Mouse (Mus musculus): ENCODE measurements around the gene Ucma. TPM values are rescaled to one million over a fixed set of nuclear protein-coding genes. Genes with fewer than 3 reads are reported as not detected.

Ucma gene
- total RNA-seq, 2 experiments from 2014 or later = not detected

GRCm38 (mm10) chr2:4996421-4996824, 20.5 kb downstream of the Ucma start:
- ATAC-seq (replicated peaks; ENCODE audit: low FRiP score, poor library complexity, severe bottlenecking) = no peak

DNA sequence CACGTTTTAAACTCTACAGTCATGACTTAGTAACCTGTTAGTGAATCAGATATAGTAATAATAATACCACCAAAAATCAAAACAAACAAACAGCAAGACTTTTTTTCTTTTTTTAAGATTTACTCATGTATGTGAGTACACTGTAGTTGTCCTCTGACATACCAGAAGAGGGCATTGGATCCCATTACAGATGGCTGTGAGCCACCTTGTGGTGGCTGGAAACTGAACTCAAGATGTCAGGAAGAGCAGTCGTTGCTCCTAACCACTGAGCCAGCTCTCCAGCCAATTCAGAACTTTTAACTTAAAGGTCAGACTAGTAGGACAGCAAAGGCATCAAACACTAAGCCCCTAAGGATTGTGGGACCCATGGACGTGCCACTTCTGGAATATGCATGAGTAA, 23.0 kb downstream of the Ucma start:
- ATAC-seq (replicated peaks; ENCODE audit: low FRiP score, poor library complexity, severe bottlenecking) = no peak

DNA sequence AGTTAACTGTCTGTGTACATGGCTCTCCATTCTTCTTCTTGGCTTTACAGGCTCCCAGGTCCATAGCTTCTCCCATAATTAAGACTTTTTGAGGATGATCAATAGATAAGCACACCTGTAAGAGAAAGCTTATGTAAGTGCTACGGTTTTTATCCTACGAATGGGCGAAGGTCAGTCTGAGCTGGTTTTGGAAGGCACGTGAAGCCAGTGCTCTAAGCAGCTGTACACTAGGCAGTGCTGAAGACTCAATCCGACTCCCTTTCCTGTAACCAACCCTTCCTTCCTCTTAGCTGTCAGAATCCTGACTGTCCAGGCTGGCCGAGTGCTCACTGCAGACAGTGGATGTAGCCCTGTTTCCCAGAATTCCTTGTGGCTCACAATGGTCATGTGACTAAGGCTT, 25.3 kb downstream of the Ucma start:
- ATAC-seq (replicated peaks; ENCODE audit: low FRiP score, poor library complexity, severe bottlenecking) = no peak

DNA sequence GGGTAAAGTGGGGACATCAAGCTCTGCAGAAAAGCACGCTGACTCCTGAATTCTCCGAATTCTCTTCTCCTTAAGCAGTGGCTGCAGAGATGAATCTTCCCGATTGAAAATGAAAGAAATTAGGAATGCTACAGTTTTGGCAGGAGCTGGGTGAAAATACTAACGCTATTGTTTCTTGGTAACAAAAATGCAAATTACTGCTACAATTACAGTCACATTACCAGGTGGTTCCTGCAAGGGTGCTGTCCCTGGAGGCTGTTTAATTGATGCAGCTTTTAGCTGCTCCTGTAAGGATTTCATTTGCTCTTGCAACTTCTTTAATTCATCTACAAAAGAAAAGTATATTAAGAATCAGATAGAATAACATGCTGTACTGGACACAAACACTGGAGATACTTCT, 31.2 kb downstream of the Ucma start:
- ATAC-seq (replicated peaks; ENCODE audit: low FRiP score, poor library complexity, severe bottlenecking) = no peak

DNA sequence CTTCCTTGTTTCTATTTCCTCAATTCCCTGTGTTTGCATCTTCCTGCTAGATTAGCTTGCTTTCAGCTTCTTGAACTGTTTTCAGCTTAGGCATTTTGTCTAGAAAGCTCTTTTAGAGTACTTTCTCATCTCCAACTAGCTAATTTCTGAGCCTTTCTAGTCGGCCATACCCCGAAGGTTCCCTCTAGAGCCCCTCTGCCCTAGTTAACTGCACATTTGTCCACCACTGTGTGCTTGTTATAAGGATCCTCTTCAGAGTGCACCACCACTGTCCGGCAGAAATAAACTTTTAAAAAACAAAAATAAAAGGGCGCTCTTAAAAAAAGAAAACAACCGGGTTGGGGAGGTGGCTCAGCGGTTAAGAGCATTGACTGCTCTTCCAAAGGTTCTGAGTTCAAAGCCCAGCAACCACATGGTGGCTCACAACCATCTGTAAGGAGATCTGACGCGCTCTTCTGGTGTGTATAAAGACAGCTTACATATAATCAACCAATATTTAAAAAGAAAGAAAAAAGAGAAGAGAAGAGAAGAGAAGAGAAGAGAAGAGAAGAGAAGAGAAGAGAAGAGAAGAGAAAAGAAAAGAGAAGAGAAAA, 36.1 kb downstream of the Ucma start:
- ATAC-seq (replicated peaks; ENCODE audit: low FRiP score, poor library complexity, severe bottlenecking) = no peak

DNA sequence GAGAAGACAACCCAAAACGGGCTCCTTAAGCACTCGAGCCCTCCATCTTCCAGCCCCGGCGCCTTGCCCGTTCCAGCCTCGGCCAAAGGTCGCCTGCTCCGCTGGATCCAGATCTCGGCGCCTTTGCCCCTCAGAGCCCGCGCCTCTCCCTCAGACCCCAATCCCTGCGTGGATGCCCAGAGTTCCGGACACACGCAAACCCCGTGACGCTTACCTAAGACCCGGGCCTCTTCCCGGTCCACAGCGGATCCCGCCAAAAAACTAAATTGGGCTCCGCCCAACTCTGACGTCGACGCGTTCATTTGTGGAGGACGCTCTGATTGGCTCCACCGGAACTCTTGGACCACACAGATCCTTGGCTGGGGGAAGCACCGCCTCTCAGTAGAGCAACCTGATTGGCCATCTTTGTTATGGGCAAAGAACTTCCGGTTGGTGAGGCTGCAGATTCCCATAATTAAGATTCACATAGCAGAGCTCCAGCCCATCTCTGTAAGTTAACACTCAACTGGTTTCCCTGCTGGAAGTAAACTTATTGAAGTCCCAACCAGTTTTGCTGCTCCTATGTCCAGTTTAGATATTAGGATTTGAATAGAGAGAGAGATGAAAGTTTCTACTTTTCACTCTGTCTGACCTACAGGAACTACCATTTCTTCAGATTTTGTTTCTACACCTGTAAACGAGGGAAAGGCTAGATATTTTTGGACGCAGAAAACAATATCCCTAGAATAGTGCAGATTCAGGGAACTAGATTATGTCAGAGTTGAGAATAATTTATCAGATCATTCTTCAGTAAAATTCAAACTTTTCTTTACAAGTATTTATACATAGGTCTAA, 36.8 kb downstream of the Ucma start, which contains the start of gene Mcm10:
Mcm10 (minus strand) TSS at position 301 of the 834 bp plus-strand sequence.
- ATAC-seq (replicated peaks; ENCODE audit: low FRiP score, poor library complexity, severe bottlenecking) = peak; percentile 99

DNA sequence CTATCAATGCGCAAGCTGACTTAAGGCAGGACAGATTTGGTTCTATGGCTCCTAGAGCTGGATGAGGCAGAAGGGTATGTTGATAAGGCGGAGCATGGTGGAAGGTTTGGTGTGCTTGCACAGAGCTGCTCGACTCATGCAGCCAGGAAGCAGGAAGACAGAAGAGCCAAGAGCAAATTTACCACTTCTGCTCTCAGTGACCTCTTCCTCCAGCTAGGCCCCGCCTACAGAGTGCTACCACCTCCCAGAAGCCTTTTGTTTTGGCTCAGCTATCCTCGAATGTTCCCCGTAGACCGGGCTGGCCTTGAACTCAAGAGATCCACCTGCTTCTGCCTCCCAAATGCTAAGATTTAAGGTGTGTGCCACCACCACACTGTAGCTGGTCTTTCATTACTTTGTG, 38.7 kb downstream of the Ucma start:
- ATAC-seq (replicated peaks; ENCODE audit: low FRiP score, poor library complexity, severe bottlenecking) = no peak

GRCm38 (mm10) chr2:5015527-5015926, 39.6 kb downstream of the Ucma start:
- ATAC-seq (replicated peaks; ENCODE audit: low FRiP score, poor library complexity, severe bottlenecking) = no peak

GRCm38 (mm10) chr2:5016922-5017321, 41.0 kb downstream of the Ucma start:
- ATAC-seq (replicated peaks; ENCODE audit: low FRiP score, poor library complexity, severe bottlenecking) = no peak

- no peak for ATAC-seq (replicated peaks; ENCODE audit: low FRiP score, poor library complexity, severe bottlenecking)
These were observed 43.8 kb downstream of the Ucma start for GRCm38 (mm10) chr2:5019708-5020107.

DNA sequence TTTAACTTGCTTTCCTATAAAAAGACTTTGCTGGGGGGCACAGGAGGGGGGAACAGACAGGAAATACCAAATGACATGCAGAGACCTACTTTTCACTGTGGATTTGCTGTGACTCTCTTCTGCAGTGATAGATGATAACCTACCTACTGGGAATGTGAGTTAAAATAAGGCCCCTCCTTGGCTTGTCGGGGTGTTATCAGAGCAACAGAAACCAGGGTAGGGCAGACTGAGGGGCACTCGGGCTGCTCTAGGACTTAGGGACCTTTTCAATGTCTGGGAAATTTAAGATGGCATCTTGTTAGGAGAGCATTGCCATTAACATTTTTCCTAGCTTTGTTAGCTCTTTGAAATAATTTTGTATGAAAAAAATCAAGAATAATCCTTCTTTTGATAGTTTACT, 47.4 kb downstream of the Ucma start:
- ATAC-seq (replicated peaks; ENCODE audit: low FRiP score, poor library complexity, severe bottlenecking) = no peak

GRCm38 (mm10) chr2:5023699-5024399, 47.9 kb downstream of the Ucma start:
- ATAC-seq (replicated peaks; ENCODE audit: low FRiP score, poor library complexity, severe bottlenecking) = no peak

DNA sequence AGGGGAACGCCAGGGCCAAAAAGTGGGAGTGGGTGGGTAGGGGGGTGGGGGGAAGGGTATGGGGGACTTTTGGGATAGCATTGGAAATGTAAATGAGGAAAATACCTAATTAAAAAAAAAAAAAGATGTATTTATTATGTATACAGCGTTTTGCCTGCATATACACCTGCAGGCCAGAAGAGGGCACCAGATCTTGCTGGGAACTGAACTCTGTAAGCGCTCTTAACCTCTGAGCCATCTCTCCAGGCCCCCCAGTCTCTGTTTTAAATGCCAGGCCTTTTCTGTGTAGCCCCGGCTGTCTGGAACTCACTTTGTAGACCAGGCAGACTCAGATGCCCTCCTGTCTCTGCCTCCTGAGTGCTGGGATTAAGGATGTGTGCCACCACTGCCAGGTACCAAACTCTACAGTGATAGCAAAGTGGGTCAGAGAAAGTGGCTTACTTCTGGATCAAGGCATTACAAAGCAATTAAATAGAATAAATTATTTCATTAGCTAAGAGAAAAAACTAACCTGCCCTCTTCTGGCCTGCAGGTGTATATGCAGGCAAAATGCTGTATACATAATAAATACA, 49.3 kb downstream of the Ucma start:
- peak; percentile 80 for ATAC-seq (replicated peaks; ENCODE audit: low FRiP score, poor library complexity, severe bottlenecking)

- ATAC-seq (replicated peaks; ENCODE audit: low FRiP score, poor library complexity, severe bottlenecking) = no peak
These were observed 51.1 kb downstream of the Ucma start for GRCm38 (mm10) chr2:5027057-5027456.

DNA sequence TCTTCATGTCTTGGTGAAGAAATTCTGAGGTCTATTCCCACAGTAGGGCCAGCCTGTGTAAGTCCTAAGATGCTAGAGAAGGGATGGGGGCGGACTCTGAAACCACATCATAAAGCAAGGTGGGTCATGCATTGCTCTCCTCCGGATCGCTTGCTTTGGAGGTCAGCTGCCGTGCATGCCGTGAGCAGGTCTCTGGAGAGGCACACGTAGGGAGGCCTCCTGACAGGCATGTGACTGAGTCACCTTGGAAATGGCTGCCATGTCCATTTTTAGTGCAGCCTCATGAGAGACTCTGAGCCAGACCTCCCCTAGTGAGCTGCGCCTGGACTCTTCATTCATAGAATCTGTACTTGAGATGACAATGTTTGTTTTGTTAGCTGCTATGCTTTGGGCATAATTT, 52.1 kb downstream of the Ucma start:
- ATAC-seq (replicated peaks; ENCODE audit: low FRiP score, poor library complexity, severe bottlenecking) = no peak

DNA sequence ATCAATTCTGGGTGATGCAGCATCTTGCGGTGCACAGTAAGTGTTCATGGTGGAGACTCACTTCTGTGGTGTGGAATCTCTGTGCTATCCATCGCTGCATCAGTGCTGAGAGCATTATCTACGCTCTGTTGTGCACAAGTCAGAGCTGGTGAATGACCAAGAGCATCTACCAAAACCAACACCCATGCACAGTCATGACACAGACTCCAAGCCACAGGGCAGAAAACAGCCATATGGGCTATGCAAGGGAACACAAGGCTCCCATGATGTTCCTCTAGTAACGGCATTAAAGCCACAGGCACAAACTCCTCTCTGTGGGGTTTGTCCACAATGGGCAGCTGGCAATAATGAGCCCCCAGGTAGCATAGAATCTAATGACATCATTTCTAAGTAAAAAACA, 53.9 kb downstream of the Ucma start:
- no peak for ATAC-seq (replicated peaks; ENCODE audit: low FRiP score, poor library complexity, severe bottlenecking)

GRCm38 (mm10) chr2:5031215-5031614, 55.3 kb downstream of the Ucma start:
- ATAC-seq (replicated peaks; ENCODE audit: low FRiP score, poor library complexity, severe bottlenecking) = no peak

DNA sequence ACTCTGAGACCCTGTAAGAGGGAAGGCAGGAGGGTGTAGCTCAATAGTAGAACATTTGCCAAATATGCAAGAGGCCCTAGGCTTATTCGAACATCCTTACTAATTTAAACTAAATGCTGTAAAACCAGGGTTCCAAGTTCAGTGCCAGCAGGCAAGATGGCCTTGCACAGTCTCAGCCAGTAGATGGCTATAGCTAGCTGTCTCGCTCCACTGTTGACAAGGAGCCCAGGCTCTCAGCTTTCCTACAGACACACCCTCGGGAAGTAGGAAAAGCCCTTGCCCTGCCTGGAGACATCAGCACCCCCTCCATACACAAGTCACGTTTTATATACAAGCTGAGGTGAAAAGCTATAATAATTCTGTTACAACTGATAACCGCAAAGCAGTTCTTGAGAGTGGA, 56.7 kb downstream of the Ucma start:
- no peak for ATAC-seq (replicated peaks; ENCODE audit: low FRiP score, poor library complexity, severe bottlenecking)

DNA sequence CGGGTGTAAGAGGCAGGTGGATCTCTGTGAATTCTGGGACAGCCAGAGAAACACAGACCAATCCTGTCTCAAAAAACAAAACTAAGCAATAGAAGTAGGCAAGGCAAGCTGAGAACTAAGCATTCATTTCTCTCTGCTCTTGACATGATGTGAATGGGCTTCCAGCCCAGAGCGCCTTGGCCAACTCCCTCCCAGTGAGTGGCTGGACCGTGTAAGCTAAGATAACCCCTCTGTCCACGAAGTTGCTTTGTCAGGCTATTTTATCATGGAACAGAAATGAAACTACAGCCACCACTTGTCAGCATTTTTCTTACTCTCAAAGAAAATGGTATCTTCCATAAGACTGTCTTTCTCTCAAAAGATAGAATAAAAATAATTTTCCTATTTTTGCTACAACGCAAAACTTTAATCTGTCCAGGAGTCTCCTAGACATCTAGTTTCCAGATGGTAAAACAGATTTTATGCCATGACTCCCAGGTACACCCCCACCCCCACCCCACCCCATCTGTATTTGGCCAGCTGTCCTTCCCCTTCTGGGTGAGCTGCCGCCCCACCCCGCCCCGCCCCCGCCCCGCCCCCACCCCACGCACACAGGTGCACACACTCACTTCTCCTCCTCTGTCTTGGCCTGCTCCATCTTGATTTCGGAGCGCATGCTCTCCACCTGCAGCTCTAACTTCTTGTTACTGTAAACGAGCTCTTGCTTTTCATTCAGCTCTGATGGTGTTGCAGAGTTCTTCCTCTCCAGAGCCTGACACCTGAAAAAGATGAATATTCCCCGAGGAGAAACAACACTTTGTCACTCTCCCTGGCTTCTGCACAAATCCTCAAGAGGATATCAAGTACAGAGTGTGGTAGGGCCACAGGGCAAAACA, 57.9 kb downstream of the Ucma start:
- ATAC-seq (replicated peaks; ENCODE audit: low FRiP score, poor library complexity, severe bottlenecking) = peak; percentile 82

DNA sequence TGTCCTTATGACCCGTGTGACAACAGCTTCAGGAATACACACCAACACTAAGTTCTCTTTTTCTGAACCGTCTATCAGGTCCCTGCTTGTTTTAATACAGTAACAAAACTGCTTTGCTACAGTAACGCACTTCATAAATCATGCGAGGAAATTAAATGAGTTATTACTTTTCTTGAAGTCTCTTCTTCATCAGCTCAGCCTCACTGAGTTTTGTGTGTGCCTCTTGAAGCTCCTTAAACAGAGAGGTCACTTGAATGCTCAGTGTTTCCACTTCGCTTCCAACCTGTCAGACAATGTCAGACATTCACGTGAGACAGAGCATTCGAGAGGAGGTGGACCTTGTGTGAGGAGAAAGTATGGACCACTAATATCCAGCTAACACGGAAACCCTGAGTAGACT, 58.9 kb downstream of the Ucma start:
- no peak for ATAC-seq (replicated peaks; ENCODE audit: low FRiP score, poor library complexity, severe bottlenecking)
